Mouse (Mus musculus) heart, postnatal 10 days (tissue): ENCODE data around the gene Olfr248. TPM values are rescaled to one million over a fixed set of nuclear protein-coding genes. Genes with fewer than 3 reads are reported as not detected.
"Not testable (repeated sequence)": the region's sequence is repeated elsewhere in the genome, so short reads cannot be mapped to it uniquely, and the experiment has no call there.

Source experiments
- DNase-seq, 2 experiments: peaks; one replicate each; pipeline ENCODE4 v3.0.0; 2021
- intact Hi-C: fragments of 180-260 bp; cut with DNase I; formaldehyde crosslinking; loops from one replicate; pipeline ENCODE4 v1.15.1; 2025
- total RNA-seq, 2 experiments: library from RNA; stranded (reverse); gene quantifications; 2 replicates each; pipeline ENCODE4 v1.2.3; 2021

Gene Olfr248
- total RNA-seq, result not detected

DNA sequence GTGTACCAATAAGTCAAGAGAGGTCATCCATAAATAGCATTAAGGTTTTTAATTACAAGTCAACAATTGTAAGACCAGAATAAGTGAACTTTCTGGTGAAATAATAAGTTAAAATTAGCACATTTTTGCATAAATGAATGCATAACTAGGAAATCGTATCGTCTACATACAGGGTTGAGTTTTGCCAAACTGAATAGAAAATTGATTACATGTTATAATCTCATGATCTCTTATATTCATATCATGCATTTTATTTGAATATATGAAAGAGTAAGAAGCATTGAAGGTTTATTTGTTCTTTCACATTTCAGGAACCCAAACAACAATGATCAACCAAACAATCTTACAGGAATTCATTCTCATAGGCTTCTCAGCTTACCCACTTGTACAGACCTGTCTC is at the start of gene Olfr248:
Gene Olfr248, plus strand, starts transcription at position 301 of the 400 bp plus-strand sequence.
- intact Hi-C loops, result no loop called here
- DNase-seq, result no peak

DNA sequence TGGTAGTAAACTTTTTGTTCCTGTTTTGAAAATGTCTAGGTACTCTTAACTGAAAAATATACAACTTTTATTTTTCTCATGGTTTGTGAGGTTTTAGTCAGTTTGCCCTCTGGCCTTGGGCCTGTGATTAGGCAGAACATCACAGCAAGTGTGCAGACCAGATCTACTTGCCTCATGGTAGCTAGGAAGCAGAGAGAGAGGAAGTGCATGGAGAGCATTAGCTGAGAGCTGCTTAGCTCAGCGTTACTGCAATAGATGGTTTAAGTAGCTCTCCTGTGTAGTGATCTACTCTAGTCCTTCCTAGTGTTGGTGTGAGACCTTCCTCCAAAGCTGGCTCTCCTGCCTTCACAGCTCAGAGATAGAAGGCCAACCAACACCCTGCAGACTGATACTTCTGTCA is 37.2 kb upstream of the Olfr248 start:
- DNase-seq, intact Hi-C loops: not testable (repeated sequence)

DNA sequence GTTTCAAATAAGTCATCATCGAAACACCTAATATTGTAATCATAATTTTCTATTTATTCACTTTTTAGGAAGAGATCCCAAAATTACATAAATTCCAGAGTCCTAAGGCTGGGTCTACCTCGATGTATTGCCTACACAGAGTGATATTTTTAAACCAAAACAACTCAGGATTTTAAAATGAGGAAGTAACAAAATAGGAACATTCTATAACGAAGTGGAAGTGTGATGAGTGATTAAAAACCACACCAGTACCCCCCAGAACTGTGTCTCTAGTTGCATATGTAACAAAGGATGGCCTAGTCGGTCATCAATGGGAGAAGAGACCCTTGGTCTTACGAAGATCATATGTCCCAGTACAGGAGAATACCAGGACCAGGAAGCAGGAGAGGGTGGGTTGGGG is 36.2 kb upstream of the Olfr248 start:
- intact Hi-C loops, result no loop called here
- no peak for DNase-seq

DNA sequence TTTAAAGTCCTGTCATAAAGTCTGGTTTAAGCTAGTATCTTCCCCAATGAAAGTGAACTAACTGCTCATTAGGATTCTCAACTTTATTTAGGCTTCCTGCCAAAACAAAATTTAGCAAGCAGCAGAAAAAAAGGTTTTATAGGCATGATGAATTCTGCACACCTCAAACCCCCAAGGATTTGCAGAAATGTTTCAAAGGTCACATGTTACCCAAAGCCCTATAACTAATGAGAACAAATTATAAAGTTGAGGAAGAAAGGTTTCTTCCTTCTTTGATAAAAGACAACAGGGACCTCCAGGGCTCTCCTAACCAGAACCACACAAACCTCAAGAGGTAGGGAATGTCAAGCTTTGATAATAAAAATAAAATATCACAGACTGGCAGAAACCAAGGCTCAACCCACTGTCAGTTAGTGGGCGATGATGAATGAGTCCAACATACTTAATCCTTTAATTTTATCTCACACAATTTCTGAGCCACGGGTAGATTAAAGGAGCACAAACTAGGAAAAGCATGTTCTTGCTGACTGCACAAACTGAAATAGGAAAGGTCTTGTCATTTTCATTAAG is 25.9 kb upstream of the Olfr248 start, which contains the start of gene Olfr417:
Gene Olfr417, plus strand, starts transcription at position 241 of the 570 bp plus-strand sequence.
- intact Hi-C loops, result no loop called here
- DNase-seq, result no peak

DNA sequence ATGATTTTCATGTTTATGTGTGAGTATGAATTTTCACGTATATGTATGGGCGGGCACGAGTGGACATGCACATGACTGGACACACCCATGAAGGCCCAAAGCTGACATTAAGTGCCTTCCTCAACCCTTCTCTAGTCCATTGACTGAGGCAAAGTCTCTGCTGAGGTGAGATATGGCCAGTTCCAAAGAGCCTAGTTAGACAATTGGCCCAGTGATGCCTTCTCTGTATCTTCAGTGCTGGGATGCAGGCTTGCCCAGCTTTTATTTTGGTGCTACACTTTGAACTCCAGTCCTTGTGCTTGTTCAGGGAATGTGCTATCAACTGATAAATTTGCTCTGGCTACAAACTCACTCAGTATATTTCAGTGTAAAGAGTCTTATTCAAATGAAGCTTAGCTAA is 17.0 kb upstream of the Olfr248 start:
- DNase-seq, result no peak
- intact Hi-C loops, result no loop called here

DNA sequence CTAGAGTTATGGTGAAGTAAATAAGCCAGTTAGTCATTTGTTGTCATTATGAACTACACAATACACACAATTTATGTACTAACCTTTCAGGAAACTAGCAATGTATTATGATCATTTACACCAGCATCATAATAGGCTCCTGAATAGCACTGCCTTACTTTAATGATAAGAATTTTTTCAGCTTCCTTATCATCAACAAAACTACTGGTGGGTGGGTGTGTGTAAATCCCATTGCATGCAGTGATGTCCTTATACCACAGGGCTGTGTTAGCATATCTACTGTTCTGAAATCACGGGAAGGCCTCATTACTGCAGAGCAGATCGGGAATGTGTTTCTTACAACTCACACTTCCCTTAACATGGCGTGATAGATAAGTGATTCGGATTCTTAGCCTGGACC is 32.1 kb downstream of the Olfr248 start:
- intact Hi-C loops, result no loop called here
- DNase-seq, result no peak

DNA sequence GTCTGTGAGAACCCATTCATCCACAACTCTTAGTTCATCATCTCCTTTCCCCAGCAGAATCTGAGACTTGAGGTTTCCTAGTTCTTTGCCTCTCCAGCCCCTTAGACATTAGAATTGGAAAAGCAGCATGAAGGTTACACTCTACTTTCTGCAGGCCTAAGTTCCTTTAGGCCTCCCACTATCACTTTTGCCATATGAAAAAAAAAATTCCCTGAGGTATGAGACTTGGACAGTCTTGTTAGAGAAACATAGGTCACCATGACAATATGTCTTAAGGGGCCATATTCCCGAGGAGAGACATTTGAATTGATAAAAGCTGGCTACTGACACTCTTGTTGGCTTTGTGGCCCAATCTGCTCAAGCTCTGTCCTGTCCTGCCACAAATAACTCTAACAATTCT is 32.9 kb downstream of the Olfr248 start, which contains the start of gene Olfr414:
Gene Olfr414, plus strand, starts transcription at position 301 of the 400 bp plus-strand sequence.
- no peak for DNase-seq
- intact Hi-C loops, result no loop called here

DNA sequence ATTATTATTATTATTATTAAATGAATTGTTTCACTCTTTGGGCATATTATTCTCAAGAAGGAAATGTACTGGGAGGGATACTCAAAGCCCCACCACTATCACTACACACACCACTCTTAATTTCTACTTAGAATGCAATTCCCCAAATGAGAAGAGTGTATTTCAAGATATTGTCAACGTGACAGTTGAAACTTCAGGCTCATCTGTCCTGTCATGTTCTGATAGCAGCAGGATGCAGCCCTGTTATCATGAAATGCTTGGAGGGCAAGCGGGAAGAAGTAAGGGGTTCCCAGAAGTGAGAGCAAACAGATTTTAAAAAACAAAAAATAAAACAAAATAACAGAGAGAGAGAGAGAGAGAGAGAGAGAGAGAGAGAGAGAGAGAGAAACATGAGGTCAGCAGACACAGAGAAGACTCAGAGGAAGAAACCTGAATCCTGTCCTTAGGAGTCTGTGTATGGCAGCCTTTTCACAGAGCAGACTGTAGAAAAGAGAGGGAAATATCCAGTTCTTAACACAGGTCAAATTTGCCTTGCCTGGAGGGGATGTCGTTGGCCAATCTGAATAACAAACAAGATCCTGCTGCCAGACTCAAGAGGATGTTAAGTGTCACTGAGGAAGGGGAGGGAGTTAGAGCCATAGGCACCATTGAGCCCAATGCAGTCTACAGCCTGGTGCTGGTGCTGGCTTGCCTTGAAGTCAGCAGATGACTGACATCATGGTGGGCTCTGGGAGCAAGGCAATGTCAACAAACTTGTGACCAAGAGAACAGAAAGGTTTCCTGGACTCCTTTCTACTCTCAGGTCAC is 35.5 kb downstream of the Olfr248 start:
- no peak for DNase-seq
- intact Hi-C loops, result no loop called here

DNA sequence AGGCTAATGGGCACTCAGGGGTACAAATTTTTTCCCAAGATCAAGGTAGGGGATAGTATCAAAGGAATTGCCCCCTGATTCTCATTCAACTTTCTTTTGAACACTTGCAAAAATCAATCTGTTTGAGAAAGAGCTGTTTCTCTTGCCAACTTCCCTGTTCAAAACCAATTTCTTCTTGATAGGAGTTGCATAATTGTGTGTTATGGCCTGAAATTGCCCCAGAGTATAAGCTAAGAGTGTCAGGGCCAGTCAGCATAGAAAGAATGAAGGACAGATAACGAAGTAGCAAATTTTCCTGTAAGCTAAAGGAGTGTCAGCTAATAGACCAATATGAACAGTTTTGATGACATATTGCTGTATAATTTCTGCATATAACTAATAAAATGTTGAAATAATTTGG is 36.6 kb downstream of the Olfr248 start:
- intact Hi-C loops, result no loop called here
- no peak for DNase-seq

DNA sequence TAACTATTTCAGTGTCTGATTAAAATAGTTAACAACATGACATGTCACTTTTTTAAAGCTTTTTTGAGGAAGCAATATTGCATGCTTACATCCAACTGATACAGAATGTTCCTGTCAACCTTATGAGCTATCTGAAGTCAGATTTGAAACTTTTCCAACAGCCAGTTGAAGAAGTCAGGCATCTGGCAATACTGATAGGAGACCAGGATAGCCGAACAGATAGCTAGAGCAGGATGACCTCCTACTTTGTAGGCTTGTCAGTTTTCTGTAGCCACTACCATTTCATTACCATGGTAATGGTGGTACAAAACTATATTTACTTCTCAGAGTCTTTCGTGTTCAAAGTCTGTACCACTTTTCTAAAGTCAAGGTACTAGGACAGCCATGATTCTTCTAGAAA is 37.6 kb downstream of the Olfr248 start:
- DNase-seq, result no peak
- intact Hi-C loops, result no loop called here

DNA sequence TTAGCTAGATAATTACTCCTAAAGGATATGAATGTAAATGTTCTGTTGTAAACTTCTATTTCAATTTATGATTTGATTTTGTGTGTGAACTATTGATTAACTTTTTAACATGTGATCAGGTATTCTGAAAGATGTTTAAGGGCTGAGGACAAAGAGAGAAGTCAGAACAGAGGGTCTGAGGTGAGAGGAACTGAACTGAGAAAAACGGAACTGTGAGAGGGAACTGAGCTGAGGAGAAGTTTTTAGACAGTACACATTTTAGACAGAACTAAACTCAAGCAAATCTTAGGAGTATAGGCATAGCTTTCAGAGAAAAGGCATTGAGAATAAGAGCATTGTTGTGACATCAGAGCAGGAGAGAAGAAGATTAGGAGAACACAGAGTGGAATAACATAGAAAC is 43.3 kb downstream of the Olfr248 start:
- no peak for DNase-seq
- intact Hi-C loops, result no loop called here

Other genes with a start within 250 kb of the Olfr248 start
- not detected for gene Olfr420, start 235.4 kb upstream of the Olfr248 start, total RNA-seq
- 10 to 100 TPM in 1 of 2 experiments, 1 to 10 TPM in 1; 9.6 to 10.3 TPM for gene Spta1, start 218.3 kb upstream of the Olfr248 start, total RNA-seq
- not detected for gene Olfr419, start 139.0 kb upstream of the Olfr248 start, total RNA-seq
- not detected for gene Mptx1, start 60.5 kb upstream of the Olfr248 start, total RNA-seq
- not detected for gene Olfr417, start 25.9 kb upstream of the Olfr248 start, total RNA-seq
- not detected for gene Olfr414, start 33.0 kb downstream of the Olfr248 start, total RNA-seq
- not detected for gene Olfr220, start 51.0 kb downstream of the Olfr248 start, total RNA-seq
- gene Fmn2, start 110.8 kb downstream of the Olfr248 start, total RNA-seq, result under 1 TPM; 0.40 to 0.62 TPM